Mouse (Mus musculus) stomach, postnatal 0 days (tissue): Measurements from ENCODE around the gene Fabp6.

ENCODE experiments used
- CTCF ChIP-seq: IDR thresholded peaks from 2 replicates; pipeline ENCODE4 v1.5.1; 2016; ENCODE audit warnings: antibody characterized with exemption, low read depth, mild to moderate bottlenecking, moderate library complexity
- EP300 ChIP-seq: optimal IDR thresholded peaks from 2 replicates; pipeline ENCODE3; 2016; ENCODE audit warnings: antibody characterized with exemption

- TF ChIP-seq CTCF (no peak), EP300 (no peak)
Observed at GRCm38 (mm10) chr11:43610662-43611033, 9.3 kb upstream of the Fabp6 start.
